Mouse (Mus musculus) myocyte (in vitro differentiated cells): ENCODE data around the gene Spag5.

ENCODE experiments used
- MAX ChIP-seq: IDR thresholded peaks from one replicate; pipeline ENCODE4 v1.6.1; 2011; ENCODE audit warnings: low read depth, mild to moderate bottlenecking, control low read depth
- MYOD1 ChIP-seq, 3 experiments: IDR thresholded peaks; one replicate each; pipeline ENCODE4 v1.6.1; 2011; ENCODE audit warnings: control low read depth in 2 of 3, low read depth in 2 of 3, mild to moderate bottlenecking in 2 of 3, moderate library complexity in 1 of 3; ENCODE audit not compliant: insufficient read length in 2 of 3, control insufficient read depth in 1 of 3
- MYOG ChIP-seq, 3 experiments: IDR thresholded peaks; one replicate each; pipeline ENCODE4 v1.6.1; 2011; ENCODE audit warnings: control low read depth in 2 of 3, low read depth in 2 of 3, mild to moderate bottlenecking in 2 of 3; ENCODE audit not compliant: insufficient read length in 2 of 3, control insufficient read depth in 1 of 3, insufficient read depth in 1 of 3
- POLR2A ChIP-seq: IDR thresholded peaks from one replicate; pipeline ENCODE4 v1.6.1; 2011; ENCODE audit warnings: low read depth, mild to moderate bottlenecking, control low read depth, moderate library complexity; ENCODE audit not compliant: insufficient read length
- POLR2AphosphoS2 ChIP-seq: IDR thresholded peaks from one replicate; pipeline ENCODE4 v1.6.1; 2011; ENCODE audit warnings: low read depth, control low read depth; ENCODE audit not compliant: insufficient read length
- REST ChIP-seq: IDR thresholded peaks from one replicate; pipeline ENCODE4 v1.6.1; 2011; ENCODE audit warnings: mild to moderate bottlenecking, control low read depth, moderate library complexity; ENCODE audit not compliant: insufficient read depth, insufficient read length
- SRF ChIP-seq: IDR thresholded peaks from one replicate; pipeline ENCODE4 v1.6.1; 2011; ENCODE audit warnings: low read depth; ENCODE audit not compliant: control insufficient read depth, insufficient read length
- USF1 ChIP-seq: IDR thresholded peaks from one replicate; pipeline ENCODE4 v1.6.1; 2011; ENCODE audit warnings: low read depth, mild to moderate bottlenecking, control low read depth, moderate library complexity

DNA sequence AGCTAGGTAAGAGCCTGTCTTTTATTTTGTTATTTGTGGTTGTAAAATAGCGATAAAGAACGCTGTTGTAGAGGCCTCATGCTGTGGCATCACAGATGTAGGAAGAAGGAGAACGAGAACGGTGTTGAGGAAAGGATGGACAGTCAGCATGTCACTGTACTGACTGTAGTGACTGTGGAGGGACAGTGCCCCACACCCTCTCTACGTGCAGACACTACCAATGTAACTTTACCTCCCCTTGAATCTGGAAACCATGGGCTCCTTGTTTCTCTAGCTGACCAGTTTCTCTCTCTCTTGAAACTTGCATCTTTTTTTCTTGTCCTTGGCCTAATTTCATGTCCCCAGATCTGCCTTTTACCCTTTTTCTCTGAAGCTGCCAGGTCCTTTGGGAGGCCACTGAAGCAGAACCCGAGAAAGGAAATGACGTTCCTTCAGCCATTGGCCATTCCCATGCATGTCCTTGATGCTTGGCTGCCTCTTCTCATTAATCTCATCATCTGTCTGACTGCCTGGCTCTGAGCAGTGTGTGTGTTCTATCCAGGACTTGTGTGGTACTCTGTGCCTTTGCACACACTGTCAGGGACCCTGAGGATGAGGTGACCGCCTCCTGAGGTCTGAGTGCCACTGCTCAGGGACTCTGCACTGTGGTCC, 9.7 kb downstream of the Spag5 start:
- TF ChIP-seq POLR2A (no peak), MYOD1 (IDR thresholded peaks at IDR 0.05; ENCODE audit: control insufficient read depth in 1 of 3, insufficient read length in 2 of 3, low read depth in 2 of 3) (no peak), MYOG (IDR thresholded peaks at IDR 0.05; ENCODE audit: control insufficient read depth in 1 of 3, insufficient read depth in 1 of 3, insufficient read length in 2 of 3, low read depth in 2 of 3) (no peak), MAX (no peak), USF1 (no peak), REST (no peak), SRF (no peak), POLR2AphosphoS2 (no peak)
